Mouse (Mus musculus) heart, postnatal 0 days (tissue): Measurements from ENCODE around the gene Ikzf3. TPM values are rescaled to one million over a fixed set of nuclear protein-coding genes. Genes with fewer than 3 reads are reported as not detected.
A peak's percentile ranks its signal among the peaks of the same experiment; 100 is the strongest.

ENCODE experiments used
- ATAC-seq: fragments of 200-750 bp; cut with Nextera tagmentation; 2 replicates; pipeline ENCODE4 v1.8.0; 2017; ENCODE audit warnings: low read depth, moderate number of reproducible peaks, moderate library complexity; ENCODE audit not compliant: insufficient read depth
- DNase-seq: peaks from one replicate; pipeline ENCODE4 v3.0.0-alpha.2; 2016; ENCODE audit warnings: low spot score
- H3K27ac ChIP-seq: fragments of 300-500 bp; sonication (generic); 2 replicates; pipeline ENCODE4 v1.5.1; 2014; ENCODE audit warnings: low read depth, mild to moderate bottlenecking
- H3K27me3 ChIP-seq: fragments of 300-500 bp; sonication (generic); 2 replicates; pipeline ENCODE4 v1.6.1; 2014; ENCODE audit warnings: low read length, mixed read lengths; ENCODE audit not compliant: control insufficient read depth, insufficient read depth
- H3K36me3 ChIP-seq: fragments of 300-500 bp; sonication (generic); replicated peaks from 2 replicates; pipeline ENCODE4 v1.6.1; 2014; ENCODE audit warnings: low read length, mixed read lengths; ENCODE audit not compliant: control insufficient read depth, insufficient read depth
- H3K4me1 ChIP-seq: fragments of 300-500 bp; sonication (generic); 2 replicates; pipeline ENCODE4 v1.6.1; 2014; ENCODE audit warnings: antibody characterized with exemption; ENCODE audit not compliant: control insufficient read depth, insufficient read depth
- H3K4me2 ChIP-seq: fragments of 300-500 bp; sonication (generic); 2 replicates; pipeline ENCODE4 v1.6.1; 2014; ENCODE audit warnings: low read depth, mild to moderate bottlenecking, low read length, moderate library complexity
- H3K4me3 ChIP-seq: fragments of 300-500 bp; sonication (generic); 2 replicates; pipeline ENCODE4 v1.5.1; 2014; ENCODE audit warnings: low read depth, low read length
- H3K9ac ChIP-seq: fragments of 300-500 bp; sonication (generic); replicated peaks from 2 replicates; pipeline ENCODE4 v1.6.1; 2014; ENCODE audit warnings: low read depth, low read length, mixed read lengths
- H3K9me3 ChIP-seq: fragments of 300-500 bp; sonication (generic); replicated peaks from 2 replicates; pipeline ENCODE4 v1.6.1; 2016; ENCODE audit warnings: low read length; ENCODE audit not compliant: control insufficient read depth
- CTCF ChIP-seq: IDR thresholded peaks from 2 replicates; pipeline ENCODE4 v1.5.1; 2016; ENCODE audit warnings: antibody characterized with exemption, control low read depth, low read depth
- EP300 ChIP-seq: IDR thresholded peaks from 2 replicates; pipeline ENCODE4 v1.6.1; 2016; ENCODE audit warnings: antibody characterized with exemption, low read depth
- WGBS: fragments of 180-500 bp; shearing (Covaris S2); extraction: QIAGEN DNeasy Blood & Tissue Kit; methylation state at CpG from one replicate; pipeline ENCODE4 v1.1.7; 2014; 5-methylcytosine and 5-hydroxymethylcytosine counted together
- polyA plus RNA-seq: library from polyadenylated mRNA; unstranded; fragments of >200 nt; fragmentation: Nextera tagmentation; extraction: Ambion mirVana; gene quantifications from 2 replicates; pipeline ENCODE4 v1.2.1, GENCODE M21; 2015
- total RNA-seq: library from RNA; depleted of rRNA; stranded (reverse); fragments of >200 nt; gene quantifications from 2 replicates; pipeline ENCODE4 v1.2.3, GENCODE M21; 2014; ENCODE audit warnings: low replicate concordance

Ikzf3 gene
- total and polyA plus RNA-seq, 2 experiments from 2014 or later: 0.15 TPM; not detected in 1

- no peak for TF ChIP-seq CTCF
- no peaks in the 10 kb centered on the region for H3K9me3 ChIP-seq
- no peak for DNase-seq
- H3K27ac ChIP-seq: no peak overlapping the region
- peaks cover 7% of the 10 kb centered on the region for H3K27me3 ChIP-seq
- H3K4me1 ChIP-seq: no peaks in the 10 kb centered on the region
- no peak overlapping the region for H3K4me3 ChIP-seq
- no peaks in the 10 kb centered on the region for H3K36me3 ChIP-seq
- no peak for ATAC-seq
- no peak overlapping the region for H3K9ac ChIP-seq
- no peak overlapping the region for H3K4me2 ChIP-seq
- 76% methylated on average over 9 of the region's 9 CpGs for WGBS
These were observed 81.9 kb downstream of the Ikzf3 start for GRCm38 (mm10) chr11:98463911-98464310.

GRCm38 (mm10) chr11:98462255-98462654 is 83.6 kb downstream of the Ikzf3 start:
- Histone ChIP-seq H3K4me1 (no peaks in the 10 kb centered on the region), H3K27me3 (peaks cover 18% of the 10 kb centered on the region), H3K4me2 (no peak overlapping the region), H3K4me3 (no peak overlapping the region), H3K27ac (no peak overlapping the region), H3K36me3 (no peaks in the 10 kb centered on the region), H3K9me3 (no peaks in the 10 kb centered on the region), H3K9ac (no peak overlapping the region)
- ATAC-seq (no peak), DNase-seq (no peak)
- 80% methylated on average over 6 of the region's 6 CpGs for WGBS
- TF ChIP-seq CTCF (no peak), EP300 (no peak)

GRCm38 (mm10) chr11:98461109-98461720 is 84.6 kb downstream of the Ikzf3 start:
- Histone ChIP-seq H3K4me3 (no peak overlapping the region), H3K36me3 (no peaks in the 10 kb centered on the region), H3K9me3 (no peaks in the 10 kb centered on the region), H3K4me1 (no peaks in the 10 kb centered on the region), H3K4me2 (no peak overlapping the region), H3K27me3 (peaks cover 18% of the 10 kb centered on the region), H3K27ac (no peak overlapping the region), H3K9ac (no peak overlapping the region)
- TF ChIP-seq CTCF: no peak
- TF ChIP-seq EP300: no peak
- ATAC-seq: no peak
- no peak for DNase-seq
- 40% methylated on average over 6 of the region's 6 CpGs for WGBS

GRCm38 (mm10) chr11:98459860-98460259 is 86.0 kb downstream of the Ikzf3 start:
- Histone ChIP-seq H3K4me3 (no peak overlapping the region), H3K27ac (no peak overlapping the region; the same call in 1 of the 2 replicates), H3K27me3 (peaks cover 18% of the 10 kb centered on the region), H3K4me1 (no peaks in the 10 kb centered on the region), H3K9me3 (no peaks in the 10 kb centered on the region), H3K9ac (no peak overlapping the region), H3K36me3 (no peaks in the 10 kb centered on the region), H3K4me2 (no peak overlapping the region)
- no peak for ATAC-seq
- TF ChIP-seq EP300: no peak
- TF ChIP-seq CTCF: no peak
- WGBS: 78% methylated on average over 9 of the region's 9 CpGs
- no peak for DNase-seq

- no peak overlapping the region for H3K9ac ChIP-seq
These were observed 86.6 kb downstream of the Ikzf3 start for GRCm38 (mm10) chr11:98459071-98459741.

More at GRCm38 (mm10) chr11:98459071-98459741, 86.6 kb downstream of the Ikzf3 start:
- Histone ChIP-seq H3K27ac (peak overlapping the region; percentile 33; the same call in 1 of the 2 replicates), H3K36me3 (no peaks in the 10 kb centered on the region), H3K27me3 (peaks cover 22% of the 10 kb centered on the region), H3K4me3 (no peak overlapping the region), H3K4me2 (peak overlapping the region; percentile 79; the same call in 1 of the 2 replicates), H3K9me3 (no peaks in the 10 kb centered on the region), H3K4me1 (no peaks in the 10 kb centered on the region)
- DNase-seq (no peak), ATAC-seq (no peak)
- 25% methylated on average over 11 of the region's 11 CpGs for WGBS
- TF ChIP-seq EP300: no peak
- no peak for TF ChIP-seq CTCF
